Mouse (Mus musculus) heart, embryonic 10.5 days (tissue): Measurements from ENCODE around the gene Allc. TPM values are rescaled to one million over a fixed set of nuclear protein-coding genes. Genes with fewer than 3 reads are reported as not detected.

Experiments used
- DNase-seq: peaks from one replicate; pipeline ENCODE4 v3.0.0-alpha.2; 2017; ENCODE audit warnings: low spot score
- H3K27ac ChIP-seq: fragments of 300-500 bp; sonication (generic); 2 replicates; pipeline ENCODE4 v1.5.1; 2016; ENCODE audit warnings: mild to moderate bottlenecking
- H3K27me3 ChIP-seq: fragments of 300-500 bp; sonication (generic); 2 replicates; pipeline ENCODE4 v1.6.1; 2016; ENCODE audit warnings: mild to moderate bottlenecking; ENCODE audit not compliant: poor library complexity, insufficient read depth, severe bottlenecking
- H3K36me3 ChIP-seq: fragments of 300-500 bp; sonication (generic); 2 replicates; pipeline ENCODE4 v1.6.1; 2016; ENCODE audit warnings: mild to moderate bottlenecking, moderate library complexity
- H3K4me1 ChIP-seq: fragments of 300-500 bp; sonication (generic); 2 replicates; pipeline ENCODE4 v1.6.1; 2016; ENCODE audit warnings: mild to moderate bottlenecking
- H3K4me3 ChIP-seq: fragments of 300-500 bp; sonication (generic); 2 replicates; pipeline ENCODE4 v1.5.1; 2016; ENCODE audit warnings: mild to moderate bottlenecking, moderate library complexity
- H3K9me3 ChIP-seq: fragments of 300-500 bp; sonication (generic); 2 replicates; pipeline ENCODE4 v1.6.1; 2016; ENCODE audit warnings: mild to moderate bottlenecking, moderate library complexity
- WGBS: fragments of 180-500 bp; shearing (Covaris S2); methylation state at CpG from one replicate; pipeline ENCODE4 v1.1.7; 2016; 5-methylcytosine and 5-hydroxymethylcytosine counted together
- polyA plus RNA-seq: library from polyadenylated mRNA; unstranded; fragments of >200 nt; fragmentation: Nextera tagmentation; extraction: Ambion mirVana; gene quantifications from 2 replicates; pipeline ENCODE4 v1.2.1, GENCODE M21; 2016

The Allc gene
- polyA plus RNA-seq, 1 experiment from 2014 or later = not detected

DNA sequence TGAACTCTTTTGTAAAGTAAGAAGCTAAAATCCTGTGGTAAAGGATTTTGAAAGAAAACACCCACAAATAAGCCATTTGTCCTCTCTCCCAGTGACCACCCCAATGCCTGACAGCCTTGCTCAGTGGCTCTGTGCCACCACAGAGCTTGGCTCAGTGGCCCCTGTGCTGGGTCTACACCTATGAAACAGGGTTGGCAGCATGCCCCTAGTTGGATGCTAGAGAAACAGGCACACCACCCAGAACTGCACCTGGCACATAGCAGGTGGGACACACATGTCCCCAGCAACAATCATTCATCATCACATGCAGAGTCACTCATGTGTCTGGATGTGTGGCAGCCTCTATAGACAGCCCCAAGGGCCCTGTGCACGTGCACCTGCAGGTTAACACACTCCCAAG is 21.2 kb upstream of the Allc start:
- Histone ChIP-seq H3K27ac (no peak overlapping the region), H3K9me3 (no peaks in the 10 kb centered on the region), H3K4me1 (peaks cover 31% of the 10 kb centered on the region), H3K27me3 (no peaks in the 10 kb centered on the region), H3K36me3 (no peaks in the 10 kb centered on the region), H3K4me3 (no peak overlapping the region)
- DNase-seq = no peak
- WGBS = 92% methylated on average over 1 of the region's 1 CpGs

GRCm38 (mm10) chr12:28602259-28602658 is 19.9 kb upstream of the Allc start:
- peak overlapping the region; percentile 29; the same call in 1 of the 2 replicates for H3K27ac ChIP-seq
- H3K36me3 ChIP-seq = no peaks in the 10 kb centered on the region
- H3K4me3 ChIP-seq = no peak overlapping the region
- peaks cover 28% of the 10 kb centered on the region for H3K4me1 ChIP-seq
- no peaks in the 10 kb centered on the region for H3K27me3 ChIP-seq
- no peak for DNase-seq
- H3K9me3 ChIP-seq = no peaks in the 10 kb centered on the region
- WGBS = 32% methylated on average over 4 of the region's 4 CpGs

DNA sequence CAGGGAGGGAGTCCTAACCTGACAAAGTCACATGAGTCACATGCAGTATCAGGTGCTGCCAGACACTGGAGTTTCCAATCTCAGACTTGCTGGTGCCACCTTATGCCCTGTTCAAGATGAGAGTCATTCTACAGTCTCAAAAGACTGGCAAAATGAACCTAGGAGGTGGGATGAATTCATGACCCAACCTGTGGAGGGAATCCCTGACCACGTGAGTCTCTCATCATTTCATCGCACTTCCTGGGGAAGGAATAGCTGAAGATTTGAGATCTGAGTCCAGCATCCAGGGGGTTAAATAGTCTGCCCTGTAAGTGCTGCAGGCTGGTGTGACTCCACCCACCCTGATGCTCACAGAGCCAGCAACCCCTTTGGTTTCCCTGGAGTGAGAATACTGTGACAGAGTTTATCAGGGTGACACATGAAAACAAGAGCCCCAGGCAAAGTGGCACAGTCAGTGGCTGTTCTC is 16.2 kb upstream of the Allc start:
- no peaks in the 10 kb centered on the region for H3K9me3 ChIP-seq
- no peaks in the 10 kb centered on the region for H3K27me3 ChIP-seq
- H3K4me3 ChIP-seq = no peak overlapping the region
- DNase-seq = no peak
- H3K27ac ChIP-seq = peak overlapping the region; percentile 22; the same call in 1 of the 2 replicates
- 34% methylated on average over 2 of the region's 2 CpGs for WGBS
- H3K4me1 ChIP-seq = peaks cover 27% of the 10 kb centered on the region
- no peaks in the 10 kb centered on the region for H3K36me3 ChIP-seq

- H3K27ac ChIP-seq = peak overlapping the region; percentile 22; the same call in 1 of the 2 replicates
- H3K27me3 ChIP-seq = no peaks in the 10 kb centered on the region
- no peak overlapping the region for H3K4me3 ChIP-seq
- 37% methylated on average over 3 of the region's 3 CpGs for WGBS
- H3K4me1 ChIP-seq = peaks cover 27% of the 10 kb centered on the region
- H3K36me3 ChIP-seq = no peaks in the 10 kb centered on the region
- no peaks in the 10 kb centered on the region for H3K9me3 ChIP-seq
- DNase-seq = no peak
These were observed 15.8 kb upstream of the Allc start for GRCm38 (mm10) chr12:28598110-28598509.

DNA sequence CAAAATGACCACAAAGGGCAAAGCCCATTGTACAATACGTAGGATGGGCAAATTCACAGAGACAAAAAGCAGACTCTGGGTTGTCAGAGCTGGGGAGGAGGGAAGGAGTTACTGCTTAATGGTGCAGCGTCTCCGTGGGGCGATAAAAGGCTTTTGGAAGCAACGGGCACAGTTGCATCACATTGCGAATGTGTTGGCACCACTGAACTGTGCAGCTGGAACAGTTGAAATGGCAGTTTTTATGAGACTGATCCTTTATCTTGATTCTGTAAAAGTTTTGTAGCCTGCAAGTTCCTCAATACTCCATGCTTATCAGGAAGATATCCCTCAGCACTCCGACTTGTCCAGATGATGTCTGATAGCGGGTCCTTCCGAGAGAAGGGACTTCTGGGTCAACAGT is 15.4 kb upstream of the Allc start:
- no peak overlapping the region for H3K4me3 ChIP-seq
- no peak for DNase-seq
- WGBS = 60% methylated on average over 9 of the region's 9 CpGs

GRCm38 (mm10) chr12:28596851-28597250 is 14.5 kb upstream of the Allc start:
- no peaks in the 10 kb centered on the region for H3K9me3 ChIP-seq
- no peaks in the 10 kb centered on the region for H3K36me3 ChIP-seq
- peaks cover 17% of the 10 kb centered on the region for H3K4me1 ChIP-seq
- no peak for DNase-seq
- H3K27me3 ChIP-seq = no peaks in the 10 kb centered on the region
- H3K27ac ChIP-seq = no peak overlapping the region
- H3K4me3 ChIP-seq = no peak overlapping the region

More for the DNA sequence above, 15.4 kb upstream of the Allc start:
- H3K4me1 ChIP-seq = peaks cover 26% of the 10 kb centered on the region
- H3K36me3 ChIP-seq = no peaks in the 10 kb centered on the region
- H3K27me3 ChIP-seq = no peaks in the 10 kb centered on the region
- H3K27ac ChIP-seq = no peak overlapping the region
- H3K9me3 ChIP-seq = no peaks in the 10 kb centered on the region

GRCm38 (mm10) chr12:28590428-28590827 is 8.1 kb upstream of the Allc start:
- Histone ChIP-seq H3K36me3 (no peaks in the 10 kb centered on the region), H3K27me3 (peaks cover 31% of the 10 kb centered on the region), H3K9me3 (no peaks in the 10 kb centered on the region), H3K27ac (no peak overlapping the region), H3K4me1 (peaks cover 17% of the 10 kb centered on the region), H3K4me3 (no peak overlapping the region)
- WGBS = 37% methylated on average over 13 of the region's 13 CpGs
- no peak for DNase-seq

DNA sequence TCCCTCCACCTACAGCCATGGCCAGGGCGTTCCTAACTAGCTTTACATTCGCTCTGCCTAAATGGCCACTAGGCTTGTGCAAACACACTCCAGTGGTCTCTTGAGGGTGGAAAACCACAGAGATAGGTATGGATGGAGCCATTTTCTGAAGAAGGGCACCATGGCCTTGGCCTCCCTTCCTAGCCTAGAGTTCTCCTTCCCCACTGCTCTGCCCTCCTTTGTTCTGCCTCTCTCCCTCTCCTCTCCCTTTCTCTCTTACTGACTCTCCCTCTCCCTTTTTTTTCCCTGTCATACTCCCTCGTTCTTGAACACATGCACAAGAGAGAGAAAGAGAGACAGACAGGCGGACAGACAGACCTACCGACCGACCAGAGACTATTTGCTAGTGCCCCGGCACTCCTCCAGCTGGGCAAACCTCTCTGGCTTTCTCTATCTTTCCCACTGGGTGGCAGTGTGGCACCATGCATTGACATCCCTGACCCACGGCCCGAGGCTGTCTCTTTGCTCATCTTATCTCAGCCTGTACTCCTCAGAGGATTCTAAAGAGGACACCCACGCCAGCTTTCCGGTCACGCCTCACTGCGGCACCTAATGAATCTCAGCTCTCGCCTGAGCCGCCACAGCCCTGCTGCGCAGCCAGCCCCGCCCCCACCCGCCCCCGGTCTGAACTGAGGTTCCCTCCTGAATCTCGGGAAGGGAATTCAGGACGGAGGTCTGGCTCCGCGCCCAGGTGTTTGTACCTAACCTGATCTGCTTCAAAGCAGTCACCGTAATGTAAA is 7.0 kb upstream of the Allc start:
- H3K27ac ChIP-seq = peak overlapping the region; percentile 81
- H3K9me3 ChIP-seq = no peaks in the 10 kb centered on the region
- H3K4me3 ChIP-seq = peak overlapping the region; percentile 60
- H3K4me1 ChIP-seq = peaks cover 17% of the 10 kb centered on the region
- peak; percentile 89 for DNase-seq
- WGBS = 8% methylated on average over 24 of the region's 24 CpGs
- H3K27me3 ChIP-seq = peaks cover 31% of the 10 kb centered on the region
- H3K36me3 ChIP-seq = no peaks in the 10 kb centered on the region

DNA sequence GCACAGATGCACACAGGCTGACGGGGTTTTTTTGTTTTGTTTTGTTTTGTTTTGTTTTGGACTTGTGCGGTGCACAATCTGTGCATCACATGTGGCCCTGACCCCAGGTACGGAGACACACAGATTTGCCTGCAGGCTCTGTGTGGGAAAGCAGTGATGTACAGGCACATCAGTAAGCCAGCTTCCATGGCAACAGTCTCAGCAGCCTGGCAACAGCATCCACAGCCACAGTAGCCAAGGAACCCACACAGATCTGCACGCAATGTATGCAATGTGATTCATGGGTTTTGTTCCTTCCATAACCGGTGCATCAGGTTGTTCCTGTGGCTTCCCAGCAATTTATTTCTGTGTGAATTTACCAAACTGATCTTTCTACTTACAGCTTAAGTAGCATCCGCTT is 5.6 kb upstream of the Allc start:
- Histone ChIP-seq H3K4me3 (no peak overlapping the region), H3K36me3 (no peaks in the 10 kb centered on the region), H3K9me3 (no peaks in the 10 kb centered on the region), H3K27ac (no peak overlapping the region), H3K27me3 (peaks cover 31% of the 10 kb centered on the region), H3K4me1 (peaks cover 17% of the 10 kb centered on the region)
- 78% methylated on average over 6 of the region's 6 CpGs for WGBS
- no peak for DNase-seq

DNA sequence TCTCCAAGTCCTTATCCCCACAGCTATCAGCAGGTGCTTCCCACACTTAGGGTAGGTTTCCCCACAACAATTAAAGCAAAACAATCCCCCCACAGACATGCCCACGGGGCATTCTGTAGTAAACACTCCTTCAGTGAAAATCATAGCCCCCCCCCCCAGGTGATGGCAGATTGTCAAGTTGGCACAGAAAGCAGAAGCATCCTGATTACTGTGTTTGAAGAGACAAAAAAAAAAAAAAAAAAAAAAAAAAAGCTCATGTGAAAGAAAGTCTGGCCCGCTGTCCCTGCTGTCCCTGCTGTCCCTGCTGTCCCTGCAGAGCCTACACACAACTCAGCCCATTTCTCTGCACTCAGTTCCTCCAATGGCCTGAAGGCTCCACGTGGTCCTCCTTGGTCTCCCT is 1.7 kb upstream of the Allc start:
- WGBS = 66% methylated on average over 3 of the region's 3 CpGs
- H3K36me3 ChIP-seq = no peaks in the 10 kb centered on the region
- H3K27ac ChIP-seq = no peak overlapping the region
- no peak for DNase-seq
- H3K4me3 ChIP-seq = no peak overlapping the region
- peaks cover 1% of the 10 kb centered on the region; the same call in 1 of the 2 replicates for H3K4me1 ChIP-seq
- H3K27me3 ChIP-seq = peaks cover 19% of the 10 kb centered on the region; the same call in 1 of the 2 replicates
- H3K9me3 ChIP-seq = no peaks in the 10 kb centered on the region

DNA sequence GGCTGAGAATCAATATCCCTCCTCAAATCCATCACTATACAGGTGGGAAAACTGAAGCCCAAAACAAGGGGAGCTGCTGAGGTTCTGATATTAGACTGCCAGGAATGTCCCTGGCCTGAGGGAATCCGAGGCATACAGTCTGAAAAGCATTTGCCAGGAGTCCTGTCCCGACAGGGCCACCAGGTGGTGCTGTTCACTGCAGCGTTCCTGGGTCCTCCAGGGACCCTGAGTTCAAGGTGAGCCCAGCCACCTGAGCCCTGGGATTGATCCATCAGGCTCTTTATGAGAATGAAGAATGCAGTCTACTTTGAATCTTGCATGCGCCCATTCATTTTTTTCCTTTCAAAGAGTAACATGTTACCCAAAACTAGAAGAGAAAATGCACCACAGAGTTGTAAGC is 3.2 kb downstream of the Allc start:
- Histone ChIP-seq H3K4me3 (no peak overlapping the region), H3K9me3 (no peaks in the 10 kb centered on the region), H3K27me3 (no peaks in the 10 kb centered on the region), H3K36me3 (no peaks in the 10 kb centered on the region), H3K4me1 (no peaks in the 10 kb centered on the region), H3K27ac (no peak overlapping the region)
- DNase-seq = no peak
- WGBS = 29% methylated on average over 4 of the region's 4 CpGs

DNA sequence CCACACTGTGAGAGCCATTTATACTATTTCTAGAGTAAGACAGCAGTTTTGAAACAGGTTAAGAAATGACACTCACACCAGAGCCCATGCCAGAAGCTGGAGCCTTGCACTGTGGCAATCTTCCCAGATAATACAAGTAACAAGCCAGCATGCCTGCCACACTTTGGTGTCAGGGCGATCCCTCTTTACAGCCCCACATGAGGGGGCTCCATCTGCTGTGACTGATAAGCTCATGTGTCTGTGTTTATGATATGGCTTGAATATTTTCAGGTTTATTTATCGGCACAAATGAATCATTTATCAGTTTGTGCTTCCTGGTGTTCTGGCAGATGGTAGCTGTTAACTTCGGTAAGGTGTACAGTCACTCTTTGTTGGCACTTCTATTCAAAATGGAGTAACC is 4.2 kb downstream of the Allc start:
- no peak for DNase-seq
- 77% methylated on average over 3 of the region's 3 CpGs for WGBS
- no peaks in the 10 kb centered on the region for H3K9me3 ChIP-seq
- no peaks in the 10 kb centered on the region for H3K4me1 ChIP-seq
- H3K4me3 ChIP-seq = no peak overlapping the region
- H3K27ac ChIP-seq = no peak overlapping the region
- H3K27me3 ChIP-seq = no peaks in the 10 kb centered on the region
- H3K36me3 ChIP-seq = no peaks in the 10 kb centered on the region

GRCm38 (mm10) chr12:28575366-28576070 is 6.8 kb downstream of the Allc start:
- H3K27ac ChIP-seq = no peak overlapping the region
- 64% methylated on average over 6 of the region's 6 CpGs for WGBS
- no peaks in the 10 kb centered on the region for H3K27me3 ChIP-seq
- no peak for DNase-seq
- no peaks in the 10 kb centered on the region for H3K4me1 ChIP-seq
- no peak overlapping the region for H3K4me3 ChIP-seq
- no peaks in the 10 kb centered on the region for H3K36me3 ChIP-seq
- H3K9me3 ChIP-seq = no peaks in the 10 kb centered on the region
